Mouse (Mus musculus): ENCODE results near the gene Znrd1as.

Gene Znrd1as

DNA sequence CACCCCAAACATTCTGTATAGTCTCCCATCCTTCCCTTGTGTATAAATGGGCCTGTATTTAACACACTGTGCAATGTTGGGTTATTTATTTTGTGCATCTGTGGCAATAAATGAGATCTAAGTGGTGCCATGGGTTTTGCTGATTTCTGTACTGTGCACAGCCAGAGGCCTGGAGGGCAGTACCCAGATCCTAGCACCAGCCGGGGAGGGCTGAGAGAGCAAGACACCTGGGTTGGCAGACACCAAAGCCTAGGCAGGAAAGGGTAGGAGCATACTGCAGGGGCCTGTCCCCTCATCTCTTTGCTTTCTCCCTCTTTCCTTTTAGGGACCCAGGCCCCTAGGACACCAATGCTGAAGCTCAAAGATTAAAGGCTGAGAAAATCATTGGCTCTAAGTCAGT, 10.1 kb upstream of the Znrd1as start:
- in situ Hi-C loops (cut with MboI; ENCODE audit: unreplicated experiment in 2 of 2), result no loop called here

DNA sequence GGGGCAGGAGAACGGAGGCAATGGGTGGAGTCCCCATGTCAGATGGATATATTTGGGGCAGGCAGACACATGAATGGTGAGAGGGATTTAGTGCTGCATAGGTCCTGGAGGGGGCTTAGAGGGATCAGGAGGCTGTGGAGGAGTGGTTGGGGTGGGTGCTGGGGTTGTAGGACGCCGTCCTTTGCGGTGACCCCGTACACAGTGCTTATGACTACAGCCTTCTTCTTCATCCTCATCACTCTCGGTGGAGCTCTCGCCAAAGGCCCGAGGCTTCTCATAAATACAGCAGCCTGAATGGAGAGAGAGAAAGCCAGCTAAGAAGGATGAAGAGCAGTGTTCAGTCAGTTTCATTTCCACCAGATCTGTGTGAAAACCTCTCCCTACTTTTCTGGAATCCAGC, 9.1 kb upstream of the Znrd1as start:
- in situ Hi-C loops (cut with MboI; ENCODE audit: unreplicated experiment in 2 of 2), result no loop called here

GRCm38 (mm10) chr17:36950981-36951947, 7.1 kb upstream of the Znrd1as start, which contains the start of gene Ppp1r11:
Ppp1r11 (minus strand) TSS chr17:36951741.
- in situ Hi-C loops (cut with MboI; ENCODE audit: unreplicated experiment in 2 of 2), result loop anchor here in 1 of 2 experiments (25.0 kb wide), 1 partner anchor 989 kb away; the partner anchor contains the start of gene Abcf1

DNA sequence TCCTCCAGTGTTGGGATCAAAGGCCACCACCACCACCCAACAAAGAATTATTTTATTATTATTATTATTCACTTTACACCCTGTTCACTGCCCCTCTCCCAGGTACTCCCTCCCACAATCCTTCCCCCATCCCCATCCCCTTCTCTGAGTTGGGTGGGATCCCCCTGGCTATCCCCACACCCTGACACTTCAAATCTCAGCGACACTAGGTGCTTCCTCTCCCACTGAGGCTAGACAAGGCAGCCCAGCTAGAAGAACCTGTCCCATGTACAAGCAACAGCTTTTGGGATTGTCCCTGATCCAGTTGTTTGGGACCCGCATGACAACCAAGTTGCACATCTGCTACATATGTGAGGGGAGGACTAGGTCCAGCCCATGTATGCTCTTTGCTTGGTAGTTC, 5.8 kb upstream of the Znrd1as start:
- in situ Hi-C loops (cut with MboI; ENCODE audit: unreplicated experiment in 2 of 2), result loop anchor here in 1 of 2 experiments (25.0 kb wide), 1 partner anchor 990 kb away; the partner anchor contains the start of gene Abcf1

DNA sequence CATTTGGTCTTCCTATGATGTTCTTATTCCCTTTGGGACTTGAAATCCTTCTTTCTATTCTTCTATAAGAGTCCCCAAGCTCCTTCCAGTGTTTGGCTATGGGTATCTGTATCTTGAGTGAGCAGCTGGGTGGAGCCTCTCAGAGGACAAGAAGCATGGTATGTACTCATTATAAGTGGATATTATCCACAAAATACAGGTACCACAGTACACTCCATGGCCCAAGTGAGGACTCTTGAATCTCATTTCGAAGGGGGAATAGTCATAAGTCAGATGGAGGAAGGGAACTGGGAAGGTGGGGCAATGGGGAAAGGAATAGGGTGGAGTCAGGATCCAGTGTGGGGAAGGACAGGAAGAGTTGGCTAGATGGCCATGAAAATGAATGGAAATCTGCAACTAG, 5.3 kb upstream of the Znrd1as start:
- in situ Hi-C loops (cut with MboI; ENCODE audit: unreplicated experiment in 2 of 2), result loop anchor here in 1 of 2 experiments (25.0 kb wide), 1 partner anchor 991 kb away; the partner anchor contains the start of gene Abcf1

DNA sequence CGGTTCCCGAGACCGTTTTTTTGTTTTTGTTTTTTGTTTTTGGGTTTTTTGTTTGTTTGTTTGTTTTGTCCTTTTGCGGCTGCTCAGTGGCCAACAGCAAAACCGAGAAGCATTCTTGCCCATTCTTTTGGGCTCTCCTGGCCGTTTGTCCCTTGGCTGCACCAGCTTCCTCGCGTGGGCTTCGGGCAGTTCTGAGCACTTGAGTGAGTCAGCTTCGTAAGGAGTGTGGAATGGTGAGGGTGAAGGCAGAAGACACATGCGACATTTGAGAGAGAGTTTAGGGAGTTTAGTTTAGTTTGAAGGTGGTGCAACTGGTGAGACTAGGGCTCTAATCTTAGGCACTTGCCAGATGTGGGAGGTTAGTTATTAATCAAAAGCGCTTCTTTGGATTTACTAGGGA, 492 bp downstream of the Znrd1as start:
- in situ Hi-C loops (cut with MboI; ENCODE audit: unreplicated experiment in 2 of 2), result loop anchor here in 1 of 2 experiments (25.0 kb wide), 1 partner anchor 997 kb away; the partner anchor contains the start of gene Abcf1

DNA sequence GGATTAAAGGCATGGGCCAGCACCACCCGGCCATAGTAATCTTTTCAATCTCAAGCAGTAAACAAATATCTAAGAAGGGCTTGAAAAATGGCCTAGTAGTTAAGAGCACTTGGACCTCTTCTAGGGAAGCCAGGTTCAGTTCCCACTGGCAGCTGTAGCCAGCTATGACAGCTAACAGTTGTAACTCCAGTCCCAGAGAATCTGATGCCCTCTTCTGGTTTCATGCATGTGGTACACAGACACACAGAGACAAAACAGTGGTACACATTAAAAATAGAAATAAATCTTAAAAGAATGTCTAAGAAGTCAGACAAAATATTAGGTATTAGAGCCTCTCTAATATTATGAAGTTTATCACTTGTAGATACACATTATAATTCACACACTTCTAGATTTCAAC, 2.7 kb downstream of the Znrd1as start:
- in situ Hi-C loops (cut with MboI; ENCODE audit: unreplicated experiment in 2 of 2), result loop anchor here in 1 of 2 experiments (25.0 kb wide), 1 partner anchor 999 kb away; the partner anchor contains the start of gene Abcf1

DNA sequence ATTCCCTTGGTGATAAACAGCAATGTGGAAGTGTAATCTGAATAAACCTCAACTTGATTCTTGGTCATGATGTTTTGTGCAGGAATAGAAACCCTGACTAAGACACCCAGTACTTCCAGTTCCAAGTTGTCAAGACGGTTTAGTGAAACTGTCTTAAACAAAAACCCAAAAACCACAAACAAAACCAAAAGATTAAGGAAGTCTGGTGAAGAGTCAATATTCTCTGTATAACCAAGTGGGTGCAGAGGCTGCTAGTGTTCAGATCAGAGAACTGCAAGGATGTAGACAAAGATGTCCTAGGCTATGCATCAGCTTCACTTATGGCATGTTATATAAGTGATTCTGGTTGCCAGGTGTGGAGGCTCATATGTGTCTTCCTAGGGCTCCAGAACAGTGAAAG, 8.5 kb downstream of the Znrd1as start:
- in situ Hi-C loops (cut with MboI; ENCODE audit: unreplicated experiment in 2 of 2), result loop anchor here in 1 of 2 experiments (25.0 kb wide), 1 partner anchor 1005 kb away; the partner anchor contains the start of gene Abcf1

DNA sequence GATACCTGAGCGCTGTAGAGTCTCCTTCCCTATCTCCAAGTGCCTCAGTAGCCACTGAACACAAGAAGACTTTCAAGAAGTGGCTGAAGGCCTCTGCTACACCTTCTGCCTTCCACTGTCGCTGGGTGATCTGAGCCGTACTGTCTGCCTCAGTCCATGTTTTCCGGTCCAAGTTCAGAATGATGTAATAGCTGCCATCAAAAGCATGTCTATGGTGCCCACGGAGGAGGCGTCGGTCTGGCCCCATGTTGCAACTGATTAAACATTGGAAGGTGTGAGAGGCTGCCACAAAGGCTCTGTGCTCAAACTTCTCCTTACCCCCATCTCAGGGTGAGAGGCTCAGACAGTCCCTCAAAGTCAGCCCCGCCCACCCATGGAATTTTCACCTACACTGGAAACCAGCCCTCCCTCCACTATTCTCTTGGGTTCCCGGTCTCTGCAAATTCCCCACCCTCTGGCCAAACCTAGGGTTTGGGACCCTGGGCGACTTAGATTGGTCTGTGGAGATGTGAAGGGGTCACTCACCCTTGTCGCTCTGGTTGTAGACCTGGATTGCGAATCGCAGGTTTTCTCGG, 12.0 kb downstream of the Znrd1as start:
- in situ Hi-C loops (cut with MboI; ENCODE audit: unreplicated experiment in 2 of 2), result loop anchor here in 1 of 2 experiments (25.0 kb wide), 1 partner anchor 1008 kb away; the partner anchor contains the start of gene Abcf1

DNA sequence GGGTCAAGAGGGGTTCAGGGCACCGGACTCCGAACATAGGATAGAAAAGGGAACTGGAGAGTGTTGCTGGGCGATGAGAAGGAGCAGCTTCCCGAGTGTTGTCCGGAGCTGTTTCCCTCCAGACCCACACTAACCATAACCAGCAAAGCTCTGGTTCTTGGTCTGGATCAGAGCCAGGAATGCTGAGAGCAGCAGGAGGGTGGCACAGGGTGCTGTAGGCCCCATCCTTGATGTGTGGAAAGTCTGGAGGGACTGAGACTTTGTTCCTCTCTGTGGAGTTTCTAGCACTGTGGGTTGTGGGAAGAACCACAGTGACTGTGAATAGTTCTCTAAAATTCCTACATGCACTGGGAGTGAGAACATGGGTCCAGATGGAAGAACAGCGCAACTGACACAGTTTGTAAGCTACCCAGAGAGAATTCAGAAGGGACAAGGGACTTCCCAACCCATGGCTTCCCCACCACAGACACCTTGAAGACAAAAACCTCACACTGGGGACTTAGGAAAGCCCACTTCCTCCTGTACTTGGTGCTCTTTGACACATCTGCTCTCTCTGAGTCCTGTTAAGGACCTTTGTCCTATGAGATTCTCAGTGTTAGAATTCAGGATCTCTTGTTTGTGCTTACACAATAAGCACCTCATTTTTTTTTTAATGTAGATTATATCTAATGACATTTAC, 12.9 kb downstream of the Znrd1as start:
- in situ Hi-C loops (cut with MboI; ENCODE audit: unreplicated experiment in 2 of 2), result loop anchor here in 1 of 2 experiments (25.0 kb wide), 1 partner anchor 1009 kb away; the partner anchor contains the start of gene Abcf1

- in situ Hi-C loops (cut with MboI; ENCODE audit: unreplicated experiment in 2 of 2), result loop anchor here in 1 of 2 experiments (25.0 kb wide), 1 partner anchor 1010 kb away; the partner anchor contains the start of gene Abcf1
Observed at GRCm38 (mm10) chr17:36972791-36973190, 14.4 kb downstream of the Znrd1as start.

GRCm38 (mm10) chr17:36973271-36973787, 14.9 kb downstream of the Znrd1as start:
- in situ Hi-C loops (cut with MboI; ENCODE audit: unreplicated experiment in 2 of 2), result loop anchor here in 1 of 2 experiments (25.0 kb wide), 1 partner anchor 1011 kb away; the partner anchor contains the start of gene Abcf1

- in situ Hi-C loops (cut with MboI; ENCODE audit: unreplicated experiment in 2 of 2), result no loop called here
Observed at GRCm38 (mm10) chr17:36981221-36981813, 22.9 kb downstream of the Znrd1as start, which contains the start of gene 2410137M14Rik. 2410137M14Rik (minus strand) TSS chr17:36981237.

DNA sequence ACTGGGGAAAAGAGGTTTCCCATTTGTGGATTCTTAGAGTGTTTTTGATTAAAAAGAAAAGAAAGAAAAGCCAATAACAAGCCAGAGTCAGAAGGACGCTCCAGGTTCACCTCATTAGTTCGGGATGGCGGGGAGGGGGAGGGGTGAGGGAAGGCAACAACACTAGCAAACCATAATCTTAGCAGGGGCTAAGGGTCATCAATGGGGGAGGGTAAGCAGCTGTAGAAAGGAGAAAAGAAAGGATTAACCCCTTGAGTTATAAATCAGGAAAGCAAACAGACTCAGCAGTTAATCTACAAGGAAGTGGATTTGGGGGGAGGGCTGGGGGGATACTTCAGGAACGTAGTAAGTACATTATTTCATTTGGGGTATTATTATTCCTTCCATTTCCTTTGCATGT, 23.5 kb downstream of the Znrd1as start:
- in situ Hi-C loops (cut with MboI; ENCODE audit: unreplicated experiment in 2 of 2), result no loop called here

GRCm38 (mm10) chr17:36982253-36983155, 24.1 kb downstream of the Znrd1as start:
- in situ Hi-C loops (cut with MboI; ENCODE audit: unreplicated experiment in 2 of 2), result no loop called here

DNA sequence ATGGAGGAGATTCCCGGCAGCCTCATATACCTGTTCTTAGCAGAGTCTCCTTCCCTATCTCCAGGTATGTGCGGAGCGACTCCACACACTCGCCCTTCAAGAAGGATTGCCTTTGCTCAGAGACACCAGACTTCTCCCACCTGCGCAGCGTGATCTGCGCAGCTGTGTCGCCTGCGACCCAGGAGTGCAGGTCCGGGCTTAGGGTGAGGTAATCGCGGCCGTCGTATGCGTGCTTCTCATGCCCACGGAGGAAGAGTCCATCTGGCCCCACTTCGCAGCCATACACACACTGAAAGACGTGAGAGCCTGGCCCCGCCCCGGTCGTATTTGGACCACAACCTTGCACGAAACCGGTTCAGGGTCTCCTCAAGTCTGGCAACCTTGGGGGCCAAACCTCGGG, 30.1 kb downstream of the Znrd1as start:
- in situ Hi-C loops (cut with MboI; ENCODE audit: unreplicated experiment in 2 of 2), result no loop called here

DNA sequence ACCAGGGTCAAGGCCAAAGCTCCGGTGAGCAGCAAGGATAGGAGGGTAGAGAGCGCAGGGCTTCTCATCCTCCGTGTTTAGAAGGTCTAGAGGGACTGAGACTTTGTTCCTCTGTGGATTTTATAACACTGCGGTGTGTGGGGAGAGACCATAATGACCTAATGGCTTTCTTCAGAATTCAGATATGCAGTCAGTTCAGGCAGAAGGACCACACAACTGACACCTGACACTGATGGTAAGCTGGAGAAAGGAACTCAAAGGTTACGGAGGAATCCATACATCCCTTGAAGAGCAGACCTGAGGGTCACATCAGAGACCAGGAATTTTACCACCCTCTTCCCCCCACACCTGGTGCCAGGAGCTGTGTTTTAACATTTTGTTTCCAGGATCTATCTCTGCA, 31.0 kb downstream of the Znrd1as start, which contains the start of gene H2-M5:
H2-M5 (minus strand) TSS at position 101 of the 400 bp plus-strand sequence.
- in situ Hi-C loops (cut with MboI; ENCODE audit: unreplicated experiment in 2 of 2), result no loop called here

GRCm38 (mm10) chr17:36990630-36991029, 32.2 kb downstream of the Znrd1as start:
- in situ Hi-C loops (cut with MboI; ENCODE audit: unreplicated experiment in 2 of 2), result loop anchor here (5.0 to 10.0 kb wide), 2 partner anchors 73 to 214 kb away; partner anchors contain the start of gene Olfr94 (in 1 of the 2)

Measured in v-Abl transformed pro-B cells (cell line).